Mouse (Mus musculus): ENCODE results near the gene Anapc15. TPM values are rescaled to one million over a fixed set of nuclear protein-coding genes. Genes with fewer than 3 reads are reported as not detected.
A peak's percentile ranks its signal among the peaks of the same experiment; 100 is the strongest.

Anapc15 gene
- polyA plus RNA-seq, 1 experiment from 2014 or later: 79.0 TPM

GRCm38 (mm10) chr7:101857094-101857493, 6.4 kb upstream of the Anapc15 start, which contains the start of gene Folr2:
TSS of gene Folr2 (minus strand) at chr7:101857194.
- no peak for ATAC-seq
- Histone ChIP-seq H3K4me2 (replicated peaks) (no peak within 1 kb of the TSS), H3K4me1 (replicated peaks) (no peaks in the 10 kb centered on the region), H3K27ac (no peak within 1 kb of the TSS), H3K9me3 (no peaks in the 10 kb centered on the region), H3K9ac (replicated peaks) (no peak within 1 kb of the TSS), H3K4me3 (replicated peaks) (no peak within 1 kb of the TSS), H3K36me3 (no peaks in the 10 kb centered on the region), H3K27me3 (no peaks in the 10 kb centered on the region)
- 85% methylated on average over 4 of the region's 4 CpGs for WGBS

GRCm38 (mm10) chr7:101858362-101858761, 5.2 kb upstream of the Anapc15 start:
- Histone ChIP-seq H3K9me3 (no peaks in the 10 kb centered on the region), H3K27me3 (no peaks in the 10 kb centered on the region), H3K4me3 (replicated peaks) (no peak overlapping the region), H3K36me3 (no peaks in the 10 kb centered on the region), H3K4me2 (replicated peaks) (no peak overlapping the region), H3K9ac (replicated peaks) (no peak overlapping the region), H3K4me1 (replicated peaks) (no peaks in the 10 kb centered on the region), H3K27ac (no peak overlapping the region)
- 87% methylated on average over 9 of the region's 9 CpGs for WGBS
- no peak for ATAC-seq

- Histone ChIP-seq H3K4me3 (replicated peaks) (no peak overlapping the region), H3K27ac (no peak overlapping the region)
Measured at GRCm38 (mm10) chr7:101860978-101861377, 2.5 kb upstream of the Anapc15 start.

GRCm38 (mm10) chr7:101862291-101862690, 1.2 kb upstream of the Anapc15 start:
- ATAC-seq: no peak
- H3K9me3 ChIP-seq: no peaks in the 10 kb centered on the region
- H3K4me2 ChIP-seq (replicated peaks): no peak overlapping the region
- H3K27me3 ChIP-seq: no peaks in the 10 kb centered on the region
- no peaks in the 10 kb centered on the region for H3K4me1 ChIP-seq (replicated peaks)
- H3K9ac ChIP-seq (replicated peaks): no peak overlapping the region
- H3K27ac ChIP-seq: no peak overlapping the region
- H3K36me3 ChIP-seq: no peaks in the 10 kb centered on the region
- WGBS: 67% methylated on average over 3 of the region's 3 CpGs
- no peak overlapping the region for H3K4me3 ChIP-seq (replicated peaks)

More at GRCm38 (mm10) chr7:101860978-101861377, 2.5 kb upstream of the Anapc15 start:
- H3K4me2 ChIP-seq (replicated peaks): no peak overlapping the region
- H3K27me3 ChIP-seq: no peaks in the 10 kb centered on the region
- H3K9ac ChIP-seq (replicated peaks): no peak overlapping the region
- H3K9me3 ChIP-seq: no peaks in the 10 kb centered on the region
- no peaks in the 10 kb centered on the region for H3K4me1 ChIP-seq (replicated peaks)
- no peak for ATAC-seq
- no peaks in the 10 kb centered on the region for H3K36me3 ChIP-seq

- Histone ChIP-seq H3K27me3 (no peaks in the 10 kb centered on the region), H3K27ac (no peak overlapping the region), H3K4me3 (replicated peaks) (no peak overlapping the region), H3K4me2 (replicated peaks) (no peak overlapping the region), H3K36me3 (no peaks in the 10 kb centered on the region), H3K9ac (replicated peaks) (no peak overlapping the region), H3K4me1 (replicated peaks) (0 out of 2 replicates have a peak, but pooled peaks cover 4% of the 10 kb centered on the region), H3K9me3 (no peaks in the 10 kb centered on the region)
- WGBS: 79% methylated on average over 11 of the region's 11 CpGs
- no peak for ATAC-seq
Measured at GRCm38 (mm10) chr7:101866491-101867265, 3.2 kb downstream of the Anapc15 start.

- no peak overlapping the region for H3K4me2 ChIP-seq (replicated peaks)
- H3K9me3 ChIP-seq: no peaks in the 10 kb centered on the region
- 0 out of 2 replicates have a peak, but pooled peaks cover 4% of the 10 kb centered on the region for H3K4me1 ChIP-seq (replicated peaks)
- H3K36me3 ChIP-seq: no peaks in the 10 kb centered on the region
- WGBS: 96% methylated on average over 4 of the region's 4 CpGs
- no peaks in the 10 kb centered on the region for H3K27me3 ChIP-seq
- no peak for ATAC-seq
- no peak overlapping the region for H3K4me3 ChIP-seq (replicated peaks)
- no peak overlapping the region for H3K27ac ChIP-seq
- no peak overlapping the region for H3K9ac ChIP-seq (replicated peaks)
Measured at GRCm38 (mm10) chr7:101867482-101867881, 4.0 kb downstream of the Anapc15 start.

GRCm38 (mm10) chr7:101868241-101869162, 5.0 kb downstream of the Anapc15 start:
- Histone ChIP-seq H3K9me3 (no peaks in the 10 kb centered on the region), H3K27ac (no peak overlapping the region; the same call in none of the 2 replicates), H3K4me2 (replicated peaks) (no peak overlapping the region), H3K36me3 (no peaks in the 10 kb centered on the region), H3K9ac (replicated peaks) (no peak overlapping the region), H3K27me3 (no peaks in the 10 kb centered on the region), H3K4me1 (replicated peaks) (0 out of 2 replicates have a peak, but pooled peaks cover 4% of the 10 kb centered on the region), H3K4me3 (replicated peaks) (no peak overlapping the region)
- ATAC-seq: peak; percentile 67
- 37% methylated on average over 13 of the region's 13 CpGs for WGBS

- Histone ChIP-seq H3K27ac (no peak overlapping the region; the same call in 1 of the 2 replicates), H3K27me3 (no peaks in the 10 kb centered on the region), H3K4me3 (replicated peaks) (no peak overlapping the region), H3K4me2 (replicated peaks) (no peak overlapping the region), H3K9me3 (no peaks in the 10 kb centered on the region), H3K4me1 (replicated peaks) (0 out of 2 replicates have a peak, but pooled peaks cover 4% of the 10 kb centered on the region), H3K9ac (replicated peaks) (no peak overlapping the region), H3K36me3 (no peaks in the 10 kb centered on the region)
- 28% methylated on average over 7 of the region's 7 CpGs for WGBS
- ATAC-seq: peak; percentile 80
Measured at GRCm38 (mm10) chr7:101869163-101869500, 5.6 kb downstream of the Anapc15 start.

GRCm38 (mm10) chr7:101870629-101871028, 7.1 kb downstream of the Anapc15 start, which contains the start of gene Folr1:
TSS of gene Folr1 (minus strand) at chr7:101870788.
- WGBS: 80% methylated on average over 2 of the region's 2 CpGs
- Histone ChIP-seq H3K9ac (replicated peaks) (no peak within 1 kb of the TSS), H3K4me3 (replicated peaks) (no peak within 1 kb of the TSS), H3K27ac (no peak within 1 kb of the TSS), H3K9me3 (no peaks in the 10 kb centered on the region), H3K27me3 (no peaks in the 10 kb centered on the region), H3K4me2 (replicated peaks) (no peak within 1 kb of the TSS), H3K36me3 (no peaks in the 10 kb centered on the region), H3K4me1 (replicated peaks) (0 out of 2 replicates have a peak, but pooled peaks cover 4% of the 10 kb centered on the region)
- ATAC-seq: no peak

- H3K4me3 ChIP-seq (replicated peaks): no peak overlapping the region
- WGBS: 95% methylated on average over 3 of the region's 3 CpGs
- H3K9me3 ChIP-seq: no peaks in the 10 kb centered on the region
- H3K27me3 ChIP-seq: no peaks in the 10 kb centered on the region
- no peak overlapping the region for H3K4me2 ChIP-seq (replicated peaks)
- no peaks in the 10 kb centered on the region for H3K36me3 ChIP-seq
- no peak overlapping the region for H3K27ac ChIP-seq
- H3K4me1 ChIP-seq (replicated peaks): 0 out of 2 replicates have a peak, but pooled peaks cover 4% of the 10 kb centered on the region
- H3K9ac ChIP-seq (replicated peaks): no peak overlapping the region
- no peak for ATAC-seq
Measured at GRCm38 (mm10) chr7:101871296-101871695, 7.8 kb downstream of the Anapc15 start.

- no peaks in the 10 kb centered on the region for H3K27me3 ChIP-seq
- H3K27ac ChIP-seq: no peak overlapping the region
- no peak for ATAC-seq
- H3K36me3 ChIP-seq: no peaks in the 10 kb centered on the region
- 95% methylated on average over 1 of the region's 1 CpGs for WGBS
- H3K4me1 ChIP-seq (replicated peaks): no peaks in the 10 kb centered on the region
- no peak overlapping the region for H3K9ac ChIP-seq (replicated peaks)
- no peak overlapping the region for H3K4me3 ChIP-seq (replicated peaks)
- H3K4me2 ChIP-seq (replicated peaks): no peak overlapping the region
- no peaks in the 10 kb centered on the region for H3K9me3 ChIP-seq
Measured at GRCm38 (mm10) chr7:101875978-101876377, 12.5 kb downstream of the Anapc15 start.

GRCm38 (mm10) chr7:101880855-101881254, 17.3 kb downstream of the Anapc15 start:
- no peak overlapping the region for H3K9ac ChIP-seq (replicated peaks)
- H3K4me1 ChIP-seq (replicated peaks): no peaks in the 10 kb centered on the region
- ATAC-seq: no peak
- H3K36me3 ChIP-seq: no peaks in the 10 kb centered on the region
- no peaks in the 10 kb centered on the region for H3K9me3 ChIP-seq
- no peak overlapping the region for H3K4me3 ChIP-seq (replicated peaks)
- no peak overlapping the region for H3K4me2 ChIP-seq (replicated peaks)
- H3K27ac ChIP-seq: no peak overlapping the region
- no peaks in the 10 kb centered on the region for H3K27me3 ChIP-seq
- 84% methylated on average over 4 of the region's 4 CpGs for WGBS

All from midbrain, embryonic 13.5 days (tissue).